Mouse (Mus musculus) granulocyte monocyte progenitor cell, adult 5-6 weeks (primary cell): ENCODE results near the gene Gtpbp1. TPM values are rescaled to one million over a fixed set of nuclear protein-coding genes. Genes with fewer than 3 reads are reported as not detected.

ENCODE experiments used
- ATAC-seq: replicated peaks from 2 replicates; pipeline ENCODE4 v1.8.0; 2016; ENCODE audit warnings: mild to moderate bottlenecking, moderate TSS enrichment, inconsistent platforms; ENCODE audit not compliant: poor library complexity, severe bottlenecking
- total RNA-seq, 2 experiments: library from RNA; stranded (forward) in 1 of 2; stranded (reverse) in 1 of 2; fragments of 200-712, 200-1000 nt in 1 of 2; fragments of >200 nt in 1 of 2; fragmentation: Nextera tagmentation in 1 of 2; gene quantifications; 2 replicates each; pipeline ENCODE4 v1.2.3; 2014 to 2017

Gene Gtpbp1
- total RNA-seq, 2 experiments from 2014 or later: 45.8 to 47.0 TPM

DNA sequence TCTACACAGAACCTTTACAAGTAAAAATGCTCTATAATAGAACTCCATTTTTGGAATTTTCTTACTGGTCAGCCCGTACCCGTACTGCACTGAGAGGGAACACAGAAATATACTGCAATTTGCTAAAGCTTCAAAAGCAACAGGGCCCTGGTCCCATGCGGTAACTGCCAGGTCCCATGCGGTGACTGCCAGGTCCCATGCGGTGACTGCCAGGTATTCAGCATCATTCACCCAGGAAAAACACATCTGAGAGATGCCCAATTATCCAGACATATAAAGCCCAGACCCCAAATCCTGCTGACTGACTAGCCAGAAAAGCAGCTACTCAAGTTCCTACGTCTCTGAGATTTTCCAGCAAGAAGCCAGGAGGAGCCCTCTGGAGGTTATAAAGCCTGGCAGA lies 6.0 kb upstream of the Gtpbp1 start:
- no peak for ATAC-seq

DNA sequence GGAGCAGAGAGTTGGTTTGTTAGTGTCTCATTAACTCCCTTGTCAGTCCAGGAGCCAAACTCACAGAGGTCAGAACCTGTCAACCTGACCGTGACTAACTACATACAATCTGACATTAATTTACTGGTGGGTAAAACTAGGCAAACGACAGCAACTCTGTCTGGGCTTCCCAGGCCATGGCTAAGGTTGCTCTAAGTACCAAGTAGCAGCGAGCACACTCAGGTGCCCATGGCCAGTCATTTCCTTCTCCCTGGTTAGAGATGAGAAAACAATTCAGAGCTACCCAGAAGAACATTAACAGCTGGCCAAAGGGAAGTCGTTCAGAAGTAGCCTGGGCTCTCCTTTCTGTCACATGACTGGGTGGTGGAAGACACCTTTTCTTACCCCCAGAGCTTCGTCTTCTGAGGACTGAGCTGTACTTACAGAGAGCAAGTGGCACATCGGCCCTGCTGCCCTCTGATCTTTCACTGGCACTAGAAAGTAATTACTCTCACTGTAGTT lies 5.5 kb upstream of the Gtpbp1 start:
- no peak for ATAC-seq

DNA sequence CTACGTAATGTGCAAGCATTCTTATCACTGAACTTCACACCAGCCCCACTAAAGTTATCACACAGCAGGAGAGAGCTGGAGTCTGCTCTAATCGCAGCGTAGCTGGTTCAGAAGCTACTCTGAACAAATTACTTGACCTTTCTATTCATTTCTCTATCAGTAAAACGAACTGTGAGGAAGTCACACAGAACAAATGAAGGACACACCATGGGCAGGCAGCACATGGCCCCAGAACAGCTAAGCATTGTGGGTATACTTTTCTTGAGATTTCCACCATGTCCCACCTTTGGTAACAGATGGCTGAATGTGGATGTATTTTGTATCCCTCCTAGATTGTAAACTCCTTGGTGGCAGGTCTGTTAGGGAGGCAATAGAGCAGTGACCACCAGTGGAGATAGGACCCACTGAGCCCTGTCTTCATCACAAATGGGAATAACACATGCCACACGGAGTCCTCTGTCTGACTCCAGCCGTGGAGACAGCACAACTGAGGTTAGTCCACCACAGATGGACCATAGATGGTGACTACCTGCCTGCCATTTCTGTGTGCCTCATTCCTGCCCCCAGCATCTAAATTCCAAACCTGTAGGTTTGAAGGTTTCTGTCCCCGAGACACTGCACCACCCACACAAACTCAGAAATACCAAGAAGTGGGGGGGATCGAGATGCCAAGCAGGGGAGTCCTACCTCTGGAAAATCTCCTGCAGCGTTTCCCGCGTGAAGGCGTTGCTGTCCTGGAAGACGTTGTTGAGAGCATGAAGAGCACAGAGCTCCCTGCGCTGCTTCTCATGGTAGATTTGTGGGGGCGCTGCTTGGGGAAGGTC lies 4.4 kb upstream of the Gtpbp1 start:
- no peak for ATAC-seq

DNA sequence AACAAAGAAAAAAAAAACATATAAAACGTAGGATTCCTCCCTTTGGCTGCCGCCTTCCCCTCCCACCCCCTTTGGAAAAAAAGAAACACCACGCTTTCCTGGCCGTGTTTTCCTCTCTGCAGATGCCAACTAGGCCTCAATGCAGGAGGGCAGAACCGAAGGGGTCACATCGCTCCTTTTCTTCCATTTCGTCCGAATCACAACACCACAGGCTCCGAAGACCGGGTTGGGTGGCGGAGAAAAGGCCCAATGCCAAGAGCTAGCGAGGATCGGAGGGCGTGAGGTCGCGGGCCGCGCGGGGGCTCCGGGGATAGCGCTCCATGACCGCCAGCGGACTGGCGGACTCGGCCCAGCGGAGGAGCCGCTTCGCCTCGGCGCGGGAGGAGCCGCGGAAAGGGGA lies 3.5 kb upstream of the Gtpbp1 start:
- no peak for ATAC-seq

DNA sequence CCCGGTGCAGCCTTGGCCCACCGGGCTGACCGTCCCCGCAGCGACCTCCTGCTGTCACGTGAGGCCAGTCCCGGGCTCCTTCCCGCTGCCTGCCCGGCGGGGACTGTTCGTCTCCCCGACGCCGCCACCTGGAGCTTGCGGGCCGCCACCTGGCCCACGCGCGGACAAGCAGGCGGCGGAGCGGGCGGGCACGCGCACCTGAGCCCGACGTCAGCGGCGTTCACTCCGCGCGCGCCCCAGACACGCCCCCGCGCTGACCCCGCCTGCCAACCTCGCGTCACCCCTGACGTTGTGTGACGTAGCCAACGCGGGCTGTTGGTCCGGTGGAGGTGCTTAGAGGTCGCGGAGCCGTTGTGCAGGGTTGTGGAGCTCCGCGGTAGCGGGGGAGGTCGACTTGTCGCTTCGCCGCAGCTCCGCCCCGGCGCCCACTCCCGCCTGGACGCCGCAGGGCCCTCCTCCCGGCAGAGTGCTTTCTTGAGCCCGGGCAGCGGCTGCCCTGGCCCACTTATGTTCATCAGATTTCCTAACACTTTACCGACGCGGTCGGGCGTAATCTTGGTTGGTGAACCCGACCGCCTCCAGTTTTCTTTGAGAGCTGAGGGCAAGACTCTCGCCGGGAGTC lies 2.9 kb upstream of the Gtpbp1 start, which contains the start of gene Josd1:
Josd1 (minus strand) TSS at position 274 of the 622 bp plus-strand sequence.
- ATAC-seq: peak; percentile 69

DNA sequence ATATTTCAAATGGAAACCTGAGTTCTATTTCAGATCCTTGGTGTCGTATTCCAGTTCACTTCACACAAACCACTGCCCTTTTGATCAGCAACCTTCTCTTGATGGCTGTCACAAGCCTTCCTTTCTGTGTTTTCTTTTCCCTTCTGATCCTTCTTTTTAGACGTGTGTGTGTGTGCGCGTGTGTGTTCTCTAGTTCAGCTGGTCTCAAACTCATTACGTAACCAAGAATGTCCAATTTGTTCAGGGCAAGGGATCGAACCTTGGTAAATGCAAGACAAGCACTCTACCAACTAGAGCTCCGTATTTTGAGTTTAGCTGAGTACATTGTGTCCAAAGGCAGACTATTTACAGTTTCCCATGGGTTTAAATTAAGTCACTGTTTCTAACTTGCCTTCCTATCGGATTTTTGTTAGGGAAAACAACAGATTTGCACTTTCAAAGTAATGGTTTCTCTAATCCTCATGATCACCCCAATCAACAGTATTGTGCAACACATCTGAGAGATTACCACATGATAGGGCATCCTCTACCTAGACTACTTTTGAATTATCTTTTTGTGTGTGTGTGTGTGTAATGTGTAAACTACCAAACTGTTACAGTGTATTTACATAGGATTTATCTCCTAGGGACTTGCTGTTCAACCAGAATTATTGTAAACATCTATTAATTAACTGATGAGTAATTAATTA lies 2.2 kb upstream of the Gtpbp1 start:
- no peak for ATAC-seq

DNA sequence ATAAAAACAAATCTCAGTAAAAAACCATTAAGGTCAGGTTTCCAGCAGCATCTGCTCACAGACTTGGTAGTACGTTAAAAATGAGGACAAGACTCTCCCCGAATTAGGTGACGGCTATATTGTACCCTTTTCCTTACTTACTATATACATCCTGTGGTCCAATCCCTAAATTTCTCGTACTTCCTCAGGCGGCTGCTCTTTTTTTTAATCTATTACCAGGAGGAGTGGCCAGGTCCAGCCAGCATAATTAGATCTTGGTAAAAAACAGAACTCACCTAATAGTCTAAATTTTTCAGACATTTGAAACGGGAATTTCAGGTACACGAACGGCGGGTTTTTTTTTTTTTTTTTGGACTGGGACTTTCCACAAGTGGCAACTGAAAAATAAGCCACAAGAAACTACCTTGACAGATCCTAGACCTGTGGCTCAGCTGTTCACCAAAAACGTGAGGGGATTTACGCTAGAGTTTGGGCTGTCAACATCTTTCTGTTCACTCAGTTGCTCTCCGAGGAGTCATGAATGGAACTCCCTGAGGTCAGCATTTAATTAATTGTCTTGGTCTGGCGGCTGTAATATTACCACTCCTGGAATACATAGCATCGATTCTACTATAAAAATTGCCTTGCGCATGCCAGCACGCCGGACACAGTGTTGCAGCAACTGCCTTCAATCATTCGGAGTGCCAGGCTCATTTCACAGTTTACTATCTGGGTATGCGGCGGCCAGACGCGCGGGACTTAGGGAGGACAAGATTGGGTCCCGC lies 801 bp upstream of the Gtpbp1 start:
- no peak for ATAC-seq

DNA sequence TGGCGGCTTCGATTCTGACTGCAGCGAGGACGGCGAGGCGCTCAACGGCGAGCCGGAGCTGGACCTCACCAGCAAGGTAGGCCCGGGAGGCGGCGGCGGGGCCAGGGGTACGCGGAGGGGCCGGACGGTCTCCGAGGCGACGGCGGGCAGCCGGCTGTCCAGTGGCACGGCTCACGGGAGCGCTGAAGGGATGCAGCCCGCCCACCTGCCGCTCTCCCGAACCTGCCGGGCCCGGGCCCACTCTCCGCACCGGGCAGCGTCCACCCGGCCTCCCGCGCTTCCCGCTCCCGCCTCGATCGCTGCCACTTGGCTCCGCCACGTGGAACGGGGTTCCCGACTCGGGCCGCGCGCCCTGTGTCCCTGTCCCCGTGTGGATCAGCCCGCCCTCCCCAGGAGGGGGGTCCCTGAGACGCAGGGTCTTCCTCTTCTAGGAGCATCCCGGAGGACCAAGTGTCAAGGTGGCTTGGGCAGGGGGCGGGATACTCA lies 421 bp downstream of the Gtpbp1 start:
- no peak for ATAC-seq

DNA sequence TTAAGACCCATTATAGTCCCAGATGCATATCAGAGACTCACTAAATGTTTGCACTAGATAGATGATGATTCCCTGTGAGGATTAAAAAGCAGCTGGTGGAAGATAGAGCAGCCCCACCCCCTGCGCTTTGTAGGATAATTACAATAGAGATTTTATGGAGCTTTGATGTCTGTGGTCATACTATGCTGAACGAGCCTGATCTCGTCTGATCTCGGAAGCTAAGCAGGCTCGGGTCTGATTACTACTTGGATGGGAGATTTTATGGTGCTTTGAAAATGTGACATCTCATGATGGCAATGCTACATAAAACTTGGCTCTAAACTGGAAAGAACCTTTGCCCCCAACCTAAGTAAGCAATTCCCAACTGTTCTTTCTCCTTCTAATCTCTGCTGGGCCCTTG lies 1.7 kb downstream of the Gtpbp1 start:
- ATAC-seq: no peak

DNA sequence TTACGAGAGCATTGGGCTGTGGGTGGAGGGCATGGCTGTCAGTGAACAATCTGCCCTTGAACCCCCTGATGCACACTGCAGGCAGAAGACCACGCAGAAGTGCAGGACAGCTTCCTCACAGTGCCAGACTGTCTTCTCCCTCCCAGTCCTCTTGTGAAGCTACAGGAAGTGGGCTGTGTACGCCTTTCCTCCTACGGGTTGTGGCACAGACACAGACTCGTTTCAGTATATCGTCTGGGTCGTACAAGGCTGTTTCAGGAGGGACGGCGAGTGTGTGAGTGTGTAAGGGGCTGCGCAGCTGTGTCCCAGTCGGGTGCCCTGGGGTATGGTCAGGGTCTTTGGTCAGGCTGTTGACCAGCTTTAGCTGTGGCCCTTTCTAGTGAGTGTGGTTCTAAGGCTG lies 3.1 kb downstream of the Gtpbp1 start:
- peak; percentile 26 for ATAC-seq

DNA sequence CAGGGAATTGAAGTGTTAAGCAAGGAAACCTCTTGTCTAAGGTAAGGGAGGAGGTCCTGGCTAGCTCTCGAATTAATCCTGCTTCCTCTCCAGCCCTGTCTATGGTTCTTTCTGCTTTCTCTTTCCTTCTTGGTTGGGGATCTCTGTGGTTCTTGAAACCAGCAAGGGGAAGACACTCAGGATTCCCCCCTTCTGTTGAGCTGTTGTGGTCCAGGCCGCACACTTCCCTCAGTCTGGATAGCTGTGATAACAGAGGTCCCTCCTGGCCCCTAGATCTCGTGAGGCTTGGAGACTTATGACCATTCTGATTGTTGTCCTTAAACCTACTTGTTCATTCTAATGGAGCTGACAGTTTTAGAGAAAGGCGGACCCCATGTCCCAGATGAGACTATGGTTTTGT lies 3.9 kb downstream of the Gtpbp1 start:
- peak; percentile 43 for ATAC-seq

DNA sequence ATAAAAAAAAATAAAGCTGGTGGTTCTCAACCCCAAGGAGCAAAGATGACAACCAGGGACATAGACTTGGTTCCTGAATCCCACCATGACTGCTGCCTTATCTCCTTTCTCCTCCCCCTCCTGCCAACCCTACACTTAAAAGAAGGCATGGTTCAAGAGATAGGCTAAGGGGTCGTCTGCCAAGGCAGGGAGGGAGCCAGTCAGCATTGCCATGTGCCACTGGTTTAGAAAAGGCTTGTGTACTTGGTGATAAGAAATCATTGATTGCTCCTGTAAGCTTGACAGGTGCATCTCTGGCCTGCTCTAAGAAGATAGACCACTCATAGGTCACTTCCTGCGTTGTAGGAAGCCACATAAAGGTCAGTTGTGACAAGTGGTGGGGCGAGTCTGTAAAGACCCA lies 4.9 kb downstream of the Gtpbp1 start:
- ATAC-seq: no peak

DNA sequence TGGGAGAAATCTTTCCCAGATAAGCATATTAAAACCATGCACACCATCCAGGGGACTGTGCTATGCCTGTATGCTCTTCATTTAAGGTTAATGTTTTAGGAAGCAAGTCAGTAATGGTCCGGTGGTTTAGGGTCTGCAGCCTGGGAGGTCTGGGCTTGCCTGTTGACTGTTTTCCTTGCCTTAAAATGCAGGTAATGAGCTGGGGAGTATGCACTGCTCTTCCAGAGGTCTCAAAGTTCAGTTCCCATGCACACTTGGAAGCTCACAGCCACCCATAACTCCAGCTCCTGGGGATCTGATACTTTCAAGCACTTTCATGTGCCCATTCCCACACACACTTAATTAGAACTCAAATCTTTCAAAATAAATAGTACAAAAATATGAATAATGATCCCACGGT lies 5.9 kb downstream of the Gtpbp1 start:
- no peak for ATAC-seq

DNA sequence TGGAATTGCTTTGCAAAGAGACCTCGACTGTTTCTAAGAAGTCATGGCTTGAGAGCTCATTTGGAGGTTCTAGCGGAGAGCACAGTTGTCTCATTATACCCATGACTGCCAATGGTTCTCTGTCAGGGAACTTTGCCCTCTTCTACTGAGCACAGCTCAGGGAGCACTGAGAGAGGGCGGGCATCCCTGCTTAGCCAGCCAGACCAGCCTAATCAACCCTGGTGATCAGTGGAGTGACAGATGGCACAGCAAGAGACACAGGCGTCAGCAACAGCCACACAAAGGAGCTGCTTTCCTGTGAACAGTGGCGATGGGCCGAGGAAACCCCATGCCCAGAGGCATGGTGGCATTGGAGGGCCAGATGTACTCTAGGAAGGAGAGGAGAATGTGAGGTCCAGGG lies 6.4 kb downstream of the Gtpbp1 start:
- ATAC-seq: no peak

DNA sequence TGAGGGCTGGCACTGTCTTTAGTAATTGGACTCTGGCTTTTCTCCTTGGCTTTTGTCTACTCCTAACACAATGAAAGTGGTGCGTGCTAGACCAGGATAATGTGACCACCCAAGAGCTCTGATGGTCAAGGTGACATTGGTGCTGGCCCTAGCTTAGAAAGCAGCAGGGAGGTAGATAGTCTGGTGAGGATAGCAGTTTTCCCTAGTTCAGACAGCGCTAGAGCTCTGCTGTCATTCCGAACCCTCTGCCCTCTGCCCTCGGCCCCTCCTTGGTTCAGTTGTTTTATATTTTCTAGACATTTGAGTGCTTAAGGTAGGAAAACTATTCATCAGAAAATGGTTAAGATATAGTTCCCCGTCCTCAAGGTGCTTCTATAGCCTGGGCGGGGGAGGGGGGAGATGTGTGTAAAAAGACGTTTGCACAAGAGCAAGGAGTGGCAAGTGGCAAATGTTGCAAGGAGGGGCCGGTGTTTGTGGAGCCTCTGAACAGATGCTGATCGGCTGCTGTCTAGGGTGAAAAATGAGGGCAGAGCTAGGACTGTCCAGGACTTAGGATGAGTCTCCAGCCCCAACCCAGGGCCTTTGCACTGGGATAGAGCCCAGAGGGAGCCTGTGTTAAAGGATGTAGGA lies 7.0 kb downstream of the Gtpbp1 start:
- ATAC-seq: peak; percentile 52

DNA sequence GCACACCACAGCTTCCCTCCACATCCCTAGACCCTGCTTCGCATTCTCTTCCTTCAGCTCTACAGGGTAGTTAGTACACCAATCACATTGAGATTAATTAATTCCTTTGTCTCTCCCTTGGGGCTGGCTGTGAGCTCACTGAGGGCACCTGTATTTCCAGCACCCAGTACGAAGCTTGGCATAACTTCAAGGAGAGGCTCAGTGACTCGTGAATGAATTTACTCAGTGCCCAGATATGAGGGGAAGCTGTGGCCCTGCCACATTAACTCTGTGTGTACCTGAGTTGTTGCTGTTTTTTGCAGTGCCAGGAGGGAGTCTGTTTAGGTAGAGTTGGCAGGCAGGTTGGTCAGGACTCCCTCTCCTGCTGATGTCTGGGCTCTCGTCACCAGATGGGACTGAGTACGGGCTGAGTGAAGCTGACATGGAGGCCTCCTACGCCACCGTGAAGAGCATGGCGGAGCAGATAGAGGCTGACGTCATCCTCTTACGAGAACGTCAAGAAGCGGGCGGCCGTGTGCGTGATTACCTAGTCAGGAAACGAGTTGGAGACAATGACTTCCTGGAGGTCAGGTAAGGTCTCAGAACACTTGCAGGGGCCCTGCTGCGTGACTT lies 16.1 kb downstream of the Gtpbp1 start:
- no peak for ATAC-seq

DNA sequence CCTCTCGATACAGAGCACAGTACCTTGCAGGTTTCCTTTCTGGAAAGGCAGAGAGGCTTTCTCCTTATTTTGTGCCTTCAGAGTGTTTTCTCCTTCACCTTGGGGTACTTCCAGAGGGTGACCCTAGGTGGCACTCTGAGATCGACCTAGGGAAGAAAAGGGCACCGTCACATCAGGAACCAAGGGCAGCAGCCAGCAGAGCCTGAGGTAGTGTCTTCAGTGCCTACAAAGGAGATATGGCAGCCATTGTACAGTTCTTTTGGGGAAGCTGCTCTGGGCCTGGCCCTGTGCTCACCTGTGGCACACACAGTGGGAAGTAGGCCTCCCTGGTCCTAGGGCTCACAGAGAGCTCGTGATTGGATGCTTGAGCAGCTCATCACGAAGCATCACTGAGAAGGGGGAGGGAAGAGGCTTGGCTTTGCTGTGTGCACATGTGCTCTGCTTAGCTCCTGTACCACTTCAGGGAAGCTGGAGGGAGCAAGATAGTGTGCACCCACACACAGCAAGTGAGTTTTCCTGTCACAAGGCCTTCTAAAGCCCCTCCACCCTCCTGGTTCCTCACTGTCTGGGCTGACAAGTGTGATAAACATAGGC lies 17.7 kb downstream of the Gtpbp1 start:
- peak; percentile 27; the same call in 1 of the 2 replicates for ATAC-seq

DNA sequence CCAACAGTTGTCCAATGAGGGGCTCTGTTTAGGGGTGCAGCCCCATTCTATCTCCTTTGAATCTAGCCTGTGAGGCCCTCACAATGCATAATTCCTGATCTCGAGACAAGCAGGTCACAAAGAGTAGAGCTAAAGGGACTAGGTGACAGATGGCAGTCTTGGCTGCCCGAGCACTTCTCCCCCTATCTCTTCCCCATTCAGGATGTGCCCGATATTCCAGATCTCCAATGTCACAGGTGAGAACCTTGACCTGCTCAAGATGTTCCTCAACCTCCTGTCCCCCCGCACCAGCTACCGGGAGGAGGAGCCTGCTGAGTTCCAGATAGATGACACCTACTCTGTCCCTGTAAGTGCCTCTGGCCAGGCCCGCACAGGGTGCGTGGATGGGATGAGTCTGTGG lies 25.0 kb downstream of the Gtpbp1 start:
- no peak for ATAC-seq

DNA sequence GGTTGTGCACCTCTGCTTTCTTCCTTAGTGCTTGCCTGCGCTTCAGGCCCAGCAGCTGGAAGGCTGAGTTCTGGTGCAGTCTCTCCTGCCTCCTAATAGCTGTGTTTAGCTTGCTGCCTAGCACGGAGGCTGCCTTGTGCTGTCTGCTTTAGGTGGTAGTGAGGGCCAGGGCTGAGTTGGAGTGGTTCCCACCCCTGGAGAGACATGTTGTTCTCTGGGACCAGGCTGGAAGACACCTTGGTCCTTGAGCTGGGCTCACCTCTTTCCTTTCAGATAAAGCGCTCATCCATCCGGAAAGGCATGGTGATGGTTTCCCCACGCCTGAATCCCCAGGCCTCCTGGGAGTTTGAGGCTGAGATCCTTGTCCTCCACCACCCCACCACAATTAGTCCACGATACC lies 26.1 kb downstream of the Gtpbp1 start:
- ATAC-seq: no peak
